Mouse (Mus musculus) myocyte (in vitro differentiated cells): ENCODE data around the gene Hc. TPM values are rescaled to one million over a fixed set of nuclear protein-coding genes. Genes with fewer than 3 reads are reported as not detected.

Experiments used
- H3K27me3 ChIP-seq: one replicate; pipeline ENCODE4 v1.6.1; 2011; ENCODE audit not compliant: control insufficient read depth, insufficient read depth, insufficient read length
- H3K36me3 ChIP-seq: one replicate; pipeline ENCODE4 v1.6.1; 2011; ENCODE audit not compliant: control insufficient read depth, insufficient read depth
- H3K4me2 ChIP-seq: one replicate; pipeline ENCODE4 v1.6.1; 2011; ENCODE audit warnings: low read depth, control low read depth
- H3K4me3 ChIP-seq: one replicate; pipeline ENCODE4 v1.5.1; 2011; ENCODE audit warnings: mild to moderate bottlenecking, control low read depth, moderate library complexity
- H3K79me2 ChIP-seq: one replicate; pipeline ENCODE4 v1.6.1; 2011; ENCODE audit not compliant: control insufficient read depth, insufficient read depth
- H3ac ChIP-seq: one replicate; pipeline ENCODE4 v1.6.1; 2011; ENCODE audit not compliant: control insufficient read depth, insufficient read length
- CEBPB ChIP-seq: IDR thresholded peaks from 2 replicates; pipeline ENCODE4 v1.6.1; 2011; ENCODE audit warnings: mild to moderate bottlenecking, moderate library complexity; ENCODE audit not compliant: poor library complexity, insufficient read depth, severe bottlenecking
- E2F4 ChIP-seq: IDR thresholded peaks from one replicate; pipeline ENCODE4 v1.6.1; 2011; ENCODE audit warnings: mild to moderate bottlenecking, control low read depth, moderate library complexity; ENCODE audit not compliant: insufficient read depth
- MAX ChIP-seq: IDR thresholded peaks from one replicate; pipeline ENCODE4 v1.6.1; 2011; ENCODE audit warnings: low read depth, mild to moderate bottlenecking, control low read depth
- MYOD1 ChIP-seq, 3 experiments: IDR thresholded peaks; one replicate each; pipeline ENCODE4 v1.6.1; 2011; ENCODE audit warnings: control low read depth in 2 of 3, low read depth in 2 of 3, mild to moderate bottlenecking in 2 of 3, moderate library complexity in 1 of 3; ENCODE audit not compliant: insufficient read length in 2 of 3, control insufficient read depth in 1 of 3
- MYOG ChIP-seq, 3 experiments: IDR thresholded peaks; one replicate each; pipeline ENCODE4 v1.6.1; 2011; ENCODE audit warnings: control low read depth in 2 of 3, low read depth in 2 of 3, mild to moderate bottlenecking in 2 of 3; ENCODE audit not compliant: insufficient read length in 2 of 3, control insufficient read depth in 1 of 3, insufficient read depth in 1 of 3
- POLR2A ChIP-seq: IDR thresholded peaks from one replicate; pipeline ENCODE4 v1.6.1; 2011; ENCODE audit warnings: low read depth, mild to moderate bottlenecking, control low read depth, moderate library complexity; ENCODE audit not compliant: insufficient read length
- POLR2AphosphoS2 ChIP-seq: IDR thresholded peaks from one replicate; pipeline ENCODE4 v1.6.1; 2011; ENCODE audit warnings: low read depth, control low read depth; ENCODE audit not compliant: insufficient read length
- REST ChIP-seq: IDR thresholded peaks from one replicate; pipeline ENCODE4 v1.6.1; 2011; ENCODE audit warnings: mild to moderate bottlenecking, control low read depth, moderate library complexity; ENCODE audit not compliant: insufficient read depth, insufficient read length
- SRF ChIP-seq: IDR thresholded peaks from one replicate; pipeline ENCODE4 v1.6.1; 2011; ENCODE audit warnings: low read depth; ENCODE audit not compliant: control insufficient read depth, insufficient read length
- TCF12 ChIP-seq: IDR thresholded peaks from one replicate; pipeline ENCODE4 v1.6.1; 2011; ENCODE audit warnings: mild to moderate bottlenecking, control low read depth; ENCODE audit not compliant: poor library complexity, insufficient read depth, severe bottlenecking
- TCF3 ChIP-seq: IDR thresholded peaks from one replicate; pipeline ENCODE4 v1.6.1; 2011; ENCODE audit warnings: low read depth, control low read depth; ENCODE audit not compliant: insufficient read length
- USF1 ChIP-seq: IDR thresholded peaks from one replicate; pipeline ENCODE4 v1.6.1; 2011; ENCODE audit warnings: low read depth, mild to moderate bottlenecking, control low read depth, moderate library complexity
- polyA plus RNA-seq: library from polyadenylated mRNA; unstranded; fragments of >200 nt; fragmentation: generic; extraction: Trizol; gene quantifications from one replicate; pipeline ENCODE4 v1.2.1, GENCODE M21; 2012; ENCODE audit warnings: missing spikeins

The Hc gene
- polyA plus RNA-seq, 1 experiment, result not detected

GRCm38 (mm10) chr2:34960966-34961365, 100.3 kb downstream of the Hc start:
- Histone ChIP-seq H3ac (no peak overlapping the region), H3K4me3 (no peak overlapping the region), H3K4me2 (no peak overlapping the region), H3K27me3 (no peaks in the 10 kb centered on the region), H3K79me2 (no peaks in the 10 kb centered on the region), H3K36me3 (no peaks in the 10 kb centered on the region)
- TF ChIP-seq MYOD1 (IDR thresholded peaks at IDR 0.05; ENCODE audit: control insufficient read depth in 1 of 3, insufficient read length in 2 of 3, low read depth in 2 of 3) (no peak), MYOG (IDR thresholded peaks at IDR 0.05; ENCODE audit: control insufficient read depth in 1 of 3, insufficient read depth in 1 of 3, insufficient read length in 2 of 3, low read depth in 2 of 3) (no peak), TCF3 (no peak), CEBPB (no peak), USF1 (no peak), MAX (no peak), TCF12 (no peak), REST (no peak), SRF (no peak)

GRCm38 (mm10) chr2:34960466-34960865, 100.8 kb downstream of the Hc start:
- Histone ChIP-seq H3K79me2 (no peaks in the 10 kb centered on the region), H3K4me3 (no peak overlapping the region), H3K4me2 (no peak overlapping the region), H3K27me3 (no peaks in the 10 kb centered on the region), H3ac (no peak overlapping the region), H3K36me3 (no peaks in the 10 kb centered on the region)
- no peak for TF ChIP-seq E2F4
- TF ChIP-seq MYOD1 (IDR thresholded peaks at IDR 0.05; ENCODE audit: control insufficient read depth in 1 of 3, insufficient read length in 2 of 3, low read depth in 2 of 3), result no peak
- TF ChIP-seq POLR2A, result no peak
- no peak for TF ChIP-seq TCF12
- TF ChIP-seq REST, result no peak

GRCm38 (mm10) chr2:34958582-34958981, 102.7 kb downstream of the Hc start:
- no peaks in the 10 kb centered on the region for H3K79me2 ChIP-seq
- H3K4me2 ChIP-seq, result peak overlapping the region; percentile 67
- TF ChIP-seq SRF, result no peak
- TF ChIP-seq MAX, result no peak
- no peak for TF ChIP-seq MYOD1 (IDR thresholded peaks at IDR 0.05; ENCODE audit: control insufficient read depth in 1 of 3, insufficient read length in 2 of 3, low read depth in 2 of 3)
- TF ChIP-seq CEBPB, result no peak
- TF ChIP-seq TCF12, result no peak
- no peak for TF ChIP-seq TCF3
- TF ChIP-seq POLR2AphosphoS2, result no peak
- TF ChIP-seq MYOG (IDR thresholded peaks at IDR 0.05; ENCODE audit: control insufficient read depth in 1 of 3, insufficient read depth in 1 of 3, insufficient read length in 2 of 3, low read depth in 2 of 3), result no peak
- no peak for TF ChIP-seq USF1
- TF ChIP-seq REST, result no peak
- TF ChIP-seq POLR2A, result no peak
- no peak for TF ChIP-seq E2F4

GRCm38 (mm10) chr2:34958036-34958435, 103.2 kb downstream of the Hc start:
- no peak for TF ChIP-seq TCF12
- no peak for TF ChIP-seq POLR2AphosphoS2
- TF ChIP-seq USF1, result no peak
- TF ChIP-seq MYOD1 (IDR thresholded peaks at IDR 0.05; ENCODE audit: control insufficient read depth in 1 of 3, insufficient read length in 2 of 3, low read depth in 2 of 3), result no peak
- no peak for TF ChIP-seq MAX
- TF ChIP-seq REST, result no peak
- H3K27me3 ChIP-seq, result no peaks in the 10 kb centered on the region
- no peak overlapping the region for H3ac ChIP-seq
- peak overlapping the region; percentile 67 for H3K4me2 ChIP-seq
- H3K36me3 ChIP-seq, result no peaks in the 10 kb centered on the region
- no peak overlapping the region for H3K4me3 ChIP-seq
- H3K79me2 ChIP-seq, result no peaks in the 10 kb centered on the region

More at GRCm38 (mm10) chr2:34958582-34958981, 102.7 kb downstream of the Hc start:
- no peaks in the 10 kb centered on the region for H3K27me3 ChIP-seq
- H3K4me3 ChIP-seq, result no peak overlapping the region
- no peaks in the 10 kb centered on the region for H3K36me3 ChIP-seq
- H3ac ChIP-seq, result no peak overlapping the region

GRCm38 (mm10) chr2:34957405-34957804, 103.8 kb downstream of the Hc start:
- Histone ChIP-seq H3K4me3 (no peak overlapping the region), H3K79me2 (no peaks in the 10 kb centered on the region), H3K4me2 (peak overlapping the region; percentile 67), H3K27me3 (no peaks in the 10 kb centered on the region), H3K36me3 (no peaks in the 10 kb centered on the region), H3ac (no peak overlapping the region)
- no peak for TF ChIP-seq USF1
- no peak for TF ChIP-seq REST
- no peak for TF ChIP-seq E2F4
- TF ChIP-seq CEBPB, result no peak
- no peak for TF ChIP-seq MYOD1 (IDR thresholded peaks at IDR 0.05; ENCODE audit: control insufficient read depth in 1 of 3, insufficient read length in 2 of 3, low read depth in 2 of 3)
- TF ChIP-seq POLR2AphosphoS2, result no peak
- TF ChIP-seq MAX, result no peak
- TF ChIP-seq POLR2A, result no peak
- no peak for TF ChIP-seq MYOG (IDR thresholded peaks at IDR 0.05; ENCODE audit: control insufficient read depth in 1 of 3, insufficient read depth in 1 of 3, insufficient read length in 2 of 3, low read depth in 2 of 3)
- TF ChIP-seq TCF3, result no peak
- TF ChIP-seq TCF12, result no peak
- no peak for TF ChIP-seq SRF
